Mouse (Mus musculus): ENCODE measurements around the gene Ahcyl1. TPM values are rescaled to one million over a fixed set of nuclear protein-coding genes. Genes with fewer than 3 reads are reported as not detected.
"Not testable (repeated sequence)": the region's sequence is repeated elsewhere in the genome, so short reads cannot be mapped to it uniquely, and the experiment has no call there.

Gene Ahcyl1
- polyA plus RNA-seq, 1 experiment from 2014 or later = 110 TPM

- H3K4me2 ChIP-seq (ENCODE audit: low read length) = no peak overlapping the region
- H3K4me3 ChIP-seq (replicated peaks; ENCODE audit: low read length) = no peak overlapping the region
- peaks cover 58% of the 10 kb centered on the region for H3K36me3 ChIP-seq (ENCODE audit: control insufficient read depth, insufficient read depth)
- no peak for ATAC-seq
- H3K9ac ChIP-seq (replicated peaks; ENCODE audit: low read depth, low read length) = no peak overlapping the region
- no peaks in the 10 kb centered on the region for H3K4me1 ChIP-seq (replicated peaks; ENCODE audit: control insufficient read depth, insufficient read depth, low read length)
- no peaks in the 10 kb centered on the region for H3K9me3 ChIP-seq (ENCODE audit: control insufficient read depth, low read length)
- no peak overlapping the region for H3K27ac ChIP-seq (ENCODE audit: low read length)
- WGBS = 94% methylated on average over 7 of the region's 7 CpGs
- H3K27me3 ChIP-seq (replicated peaks; ENCODE audit: control insufficient read depth, insufficient read depth, low read length) = no peaks in the 10 kb centered on the region
Observed at GRCm38 (mm10) chr3:107668786-107669185, 27.6 kb downstream of the Ahcyl1 start.

- no peak for ATAC-seq
- H3K9me3 ChIP-seq (ENCODE audit: control insufficient read depth, low read length) = no peaks in the 10 kb centered on the region
- no peak overlapping the region for H3K4me2 ChIP-seq (ENCODE audit: low read length)
- 87% methylated on average over 6 of the region's 6 CpGs for WGBS
- no peak overlapping the region for H3K9ac ChIP-seq (replicated peaks; ENCODE audit: low read depth, low read length)
- no peaks in the 10 kb centered on the region for H3K4me1 ChIP-seq (replicated peaks; ENCODE audit: control insufficient read depth, insufficient read depth, low read length)
- no peak overlapping the region for H3K4me3 ChIP-seq (replicated peaks; ENCODE audit: low read length)
- no peak overlapping the region for H3K27ac ChIP-seq (ENCODE audit: low read length)
- H3K27me3 ChIP-seq (replicated peaks; ENCODE audit: control insufficient read depth, insufficient read depth, low read length) = no peaks in the 10 kb centered on the region
- H3K36me3 ChIP-seq (ENCODE audit: control insufficient read depth, insufficient read depth) = peaks cover 68% of the 10 kb centered on the region
Observed at GRCm38 (mm10) chr3:107667426-107667825, 28.9 kb downstream of the Ahcyl1 start.

GRCm38 (mm10) chr3:107664641-107665040 lies 31.7 kb downstream of the Ahcyl1 start:
- Histone ChIP-seq H3K4me2 (ENCODE audit: low read length) (no peak overlapping the region), H3K36me3 (ENCODE audit: control insufficient read depth, insufficient read depth) (peaks cover 63% of the 10 kb centered on the region), H3K9ac (replicated peaks; ENCODE audit: low read depth, low read length) (no peak overlapping the region), H3K4me1 (replicated peaks; ENCODE audit: control insufficient read depth, insufficient read depth, low read length) (no peaks in the 10 kb centered on the region), H3K27me3 (replicated peaks; ENCODE audit: control insufficient read depth, insufficient read depth, low read length) (no peaks in the 10 kb centered on the region), H3K27ac (ENCODE audit: low read length) (no peak overlapping the region), H3K4me3 (replicated peaks; ENCODE audit: low read length) (no peak overlapping the region), H3K9me3 (ENCODE audit: control insufficient read depth, low read length) (no peaks in the 10 kb centered on the region)
- ATAC-seq = no peak
- 91% methylated on average over 1 of the region's 1 CpGs for WGBS

GRCm38 (mm10) chr3:107659000-107659399 lies 37.4 kb downstream of the Ahcyl1 start:
- WGBS = 96% methylated on average over 1 of the region's 1 CpGs
- Histone ChIP-seq H3K4me1 (replicated peaks; ENCODE audit: control insufficient read depth, insufficient read depth, low read length) (no peaks in the 10 kb centered on the region), H3K9me3 (ENCODE audit: control insufficient read depth, low read length) (no peaks in the 10 kb centered on the region), H3K27ac (ENCODE audit: low read length) (no peak overlapping the region), H3K36me3 (ENCODE audit: control insufficient read depth, insufficient read depth) (peaks cover 23% of the 10 kb centered on the region), H3K4me2 (ENCODE audit: low read length) (no peak overlapping the region), H3K4me3 (replicated peaks; ENCODE audit: low read length) (no peak overlapping the region), H3K9ac (replicated peaks; ENCODE audit: low read depth, low read length) (no peak overlapping the region), H3K27me3 (replicated peaks; ENCODE audit: control insufficient read depth, insufficient read depth, low read length) (no peaks in the 10 kb centered on the region)
- ATAC-seq = no peak

- WGBS = 79% methylated on average over 4 of the region's 4 CpGs
- no peak for ATAC-seq
- Histone ChIP-seq H3K9me3 (ENCODE audit: control insufficient read depth, low read length) (no peaks in the 10 kb centered on the region), H3K4me1 (replicated peaks; ENCODE audit: control insufficient read depth, insufficient read depth, low read length) (no peaks in the 10 kb centered on the region), H3K27me3 (replicated peaks; ENCODE audit: control insufficient read depth, insufficient read depth, low read length) (no peaks in the 10 kb centered on the region), H3K4me2 (ENCODE audit: low read length) (no peak overlapping the region), H3K9ac (replicated peaks; ENCODE audit: low read depth, low read length) (no peak overlapping the region), H3K4me3 (replicated peaks; ENCODE audit: low read length) (no peak overlapping the region), H3K27ac (ENCODE audit: low read length) (no peak overlapping the region), H3K36me3 (ENCODE audit: control insufficient read depth, insufficient read depth) (peaks cover 10% of the 10 kb centered on the region)
Observed at GRCm38 (mm10) chr3:107656888-107657287, 39.5 kb downstream of the Ahcyl1 start.

GRCm38 (mm10) chr3:107656151-107656550 lies 40.2 kb downstream of the Ahcyl1 start:
- Histone ChIP-seq H3K4me2 (ENCODE audit: low read length) (no peak overlapping the region), H3K9ac (replicated peaks; ENCODE audit: low read depth, low read length) (no peak overlapping the region), H3K36me3 (ENCODE audit: control insufficient read depth, insufficient read depth) (peaks cover 8% of the 10 kb centered on the region), H3K4me1 (replicated peaks; ENCODE audit: control insufficient read depth, insufficient read depth, low read length) (no peaks in the 10 kb centered on the region), H3K27me3 (replicated peaks; ENCODE audit: control insufficient read depth, insufficient read depth, low read length) (no peaks in the 10 kb centered on the region), H3K9me3 (ENCODE audit: control insufficient read depth, low read length) (no peaks in the 10 kb centered on the region), H3K27ac (ENCODE audit: low read length) (no peak overlapping the region), H3K4me3 (replicated peaks; ENCODE audit: low read length) (no peak overlapping the region)
- ATAC-seq = no peak
- WGBS = 91% methylated on average over 2 of the region's 2 CpGs

- H3K36me3 ChIP-seq (ENCODE audit: control insufficient read depth, insufficient read depth) = peaks cover 3% of the 10 kb centered on the region; the same call in 1 of the 2 replicates
- no peak overlapping the region for H3K9ac ChIP-seq (replicated peaks; ENCODE audit: low read depth, low read length)
- WGBS = 87% methylated on average over 3 of the region's 3 CpGs
- no peak overlapping the region for H3K4me3 ChIP-seq (replicated peaks; ENCODE audit: low read length)
- H3K27ac ChIP-seq (ENCODE audit: low read length) = no peak overlapping the region
- H3K4me2 ChIP-seq (ENCODE audit: low read length) = no peak overlapping the region
- no peaks in the 10 kb centered on the region for H3K27me3 ChIP-seq (replicated peaks; ENCODE audit: control insufficient read depth, insufficient read depth, low read length)
- no peaks in the 10 kb centered on the region for H3K9me3 ChIP-seq (ENCODE audit: control insufficient read depth, low read length)
- ATAC-seq = no peak
- H3K4me1 ChIP-seq (replicated peaks; ENCODE audit: control insufficient read depth, insufficient read depth, low read length) = no peaks in the 10 kb centered on the region
Observed at GRCm38 (mm10) chr3:107655491-107655890, 40.9 kb downstream of the Ahcyl1 start.

GRCm38 (mm10) chr3:107654861-107655260 lies 41.5 kb downstream of the Ahcyl1 start:
- WGBS = 85% methylated on average over 3 of the region's 3 CpGs
- no peaks in the 10 kb centered on the region for H3K9me3 ChIP-seq (ENCODE audit: control insufficient read depth, low read length)
- H3K27me3 ChIP-seq (replicated peaks; ENCODE audit: control insufficient read depth, insufficient read depth, low read length) = no peaks in the 10 kb centered on the region
- no peak overlapping the region for H3K9ac ChIP-seq (replicated peaks; ENCODE audit: low read depth, low read length)
- H3K27ac ChIP-seq (ENCODE audit: low read length) = no peak overlapping the region
- no peaks in the 10 kb centered on the region for H3K4me1 ChIP-seq (replicated peaks; ENCODE audit: control insufficient read depth, insufficient read depth, low read length)
- H3K4me2 ChIP-seq (ENCODE audit: low read length) = no peak overlapping the region
- H3K36me3 ChIP-seq (ENCODE audit: control insufficient read depth, insufficient read depth) = no peaks in the 10 kb centered on the region
- ATAC-seq = no peak
- H3K4me3 ChIP-seq (replicated peaks; ENCODE audit: low read length) = no peak overlapping the region

GRCm38 (mm10) chr3:107652968-107653367 lies 43.4 kb downstream of the Ahcyl1 start:
- H3K9ac ChIP-seq (replicated peaks; ENCODE audit: low read depth, low read length) = no peak overlapping the region
- no peaks in the 10 kb centered on the region for H3K36me3 ChIP-seq (ENCODE audit: control insufficient read depth, insufficient read depth)
- H3K4me2 ChIP-seq (ENCODE audit: low read length) = no peak overlapping the region
- H3K27ac ChIP-seq (ENCODE audit: low read length) = no peak overlapping the region
- H3K4me3 ChIP-seq (replicated peaks; ENCODE audit: low read length) = no peak overlapping the region
- H3K9me3 ChIP-seq (ENCODE audit: control insufficient read depth, low read length) = no peaks in the 10 kb centered on the region
- no peak for ATAC-seq
- no peaks in the 10 kb centered on the region for H3K4me1 ChIP-seq (replicated peaks; ENCODE audit: control insufficient read depth, insufficient read depth, low read length)
- no peaks in the 10 kb centered on the region for H3K27me3 ChIP-seq (replicated peaks; ENCODE audit: control insufficient read depth, insufficient read depth, low read length)
- 95% methylated on average over 3 of the region's 3 CpGs for WGBS

- ATAC-seq; H3K27me3 ChIP-seq (replicated peaks; ENCODE audit: control insufficient read depth, insufficient read depth, low read length); H3K4me1 ChIP-seq (replicated peaks; ENCODE audit: control insufficient read depth, insufficient read depth, low read length); H3K9me3 ChIP-seq (ENCODE audit: control insufficient read depth, low read length); H3K27ac ChIP-seq (ENCODE audit: low read length); H3K4me3 ChIP-seq (replicated peaks; ENCODE audit: low read length); H3K4me2 ChIP-seq (ENCODE audit: low read length); H3K36me3 ChIP-seq (ENCODE audit: control insufficient read depth, insufficient read depth); H3K9ac ChIP-seq (replicated peaks; ENCODE audit: low read depth, low read length): not testable (repeated sequence)
- 73% methylated on average over 5 of the region's 5 CpGs for WGBS
Observed at GRCm38 (mm10) chr3:107650276-107650675, 46.1 kb downstream of the Ahcyl1 start.

Measured in forebrain, embryonic 16.5 days (tissue).